Mouse (Mus musculus): ENCODE results near the gene Slc16a5.
"Not testable (repeated sequence)": the region's sequence is repeated elsewhere in the genome, so short reads cannot be mapped to it uniquely, and the experiment has no call there.

The Slc16a5 gene

DNA sequence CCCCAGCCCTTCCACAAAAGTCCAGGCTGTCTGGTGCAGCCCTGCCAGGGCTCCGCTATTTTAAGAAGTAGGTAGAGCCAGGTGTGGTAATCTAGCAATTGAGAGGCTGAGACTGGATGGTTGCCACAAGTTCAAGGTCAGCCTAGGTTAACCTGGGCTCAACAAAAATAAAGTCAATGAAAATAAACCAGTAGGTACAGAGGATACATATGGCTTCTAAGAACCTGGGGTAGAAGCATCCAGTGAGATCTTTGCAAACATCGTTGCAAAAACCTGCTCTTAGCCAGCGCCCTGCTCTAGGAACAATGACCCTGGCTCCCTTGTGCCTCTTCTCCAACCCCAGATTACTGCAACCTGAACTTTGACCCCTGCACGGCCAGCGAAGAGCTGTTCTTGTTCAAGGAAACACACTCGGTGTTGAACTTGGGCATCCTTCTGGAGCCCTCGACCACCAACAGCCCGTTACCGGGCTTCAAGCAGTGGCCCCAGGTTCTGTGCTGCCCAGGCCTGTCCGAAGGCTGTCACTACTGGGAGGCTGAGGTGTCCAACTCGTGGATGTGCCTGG, 14.9 kb upstream of the Slc16a5 start:
- DNase-seq (ENCODE audit: low spot score in 2 of 2) = no peak

DNA sequence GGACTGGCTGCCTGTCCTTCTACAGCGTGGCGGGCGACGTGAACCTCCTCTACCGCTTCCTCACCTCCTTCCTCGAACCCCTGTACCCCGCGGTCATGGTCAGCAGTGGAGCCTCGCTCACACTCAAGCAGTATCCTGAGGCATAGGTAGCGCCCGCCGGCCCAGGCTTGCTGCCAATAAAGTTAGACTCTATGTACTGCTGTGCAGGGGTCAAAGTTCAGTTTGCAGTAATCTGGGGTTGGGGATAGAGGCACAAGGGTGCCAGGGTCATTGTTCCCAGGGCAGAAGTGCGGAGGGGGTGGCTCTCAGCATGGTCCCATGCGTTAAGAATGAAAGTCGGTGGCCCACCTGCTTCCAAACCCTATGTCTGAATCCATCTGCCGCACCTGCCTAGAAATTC, 14.2 kb upstream of the Slc16a5 start:
- no peak for DNase-seq (ENCODE audit: low spot score in 2 of 2)

- DNase-seq (ENCODE audit: low spot score in 2 of 2) = no peak
These were observed 13.3 kb upstream of the Slc16a5 start for GRCm38 (mm10) chr11:115448998-115449397.

DNA sequence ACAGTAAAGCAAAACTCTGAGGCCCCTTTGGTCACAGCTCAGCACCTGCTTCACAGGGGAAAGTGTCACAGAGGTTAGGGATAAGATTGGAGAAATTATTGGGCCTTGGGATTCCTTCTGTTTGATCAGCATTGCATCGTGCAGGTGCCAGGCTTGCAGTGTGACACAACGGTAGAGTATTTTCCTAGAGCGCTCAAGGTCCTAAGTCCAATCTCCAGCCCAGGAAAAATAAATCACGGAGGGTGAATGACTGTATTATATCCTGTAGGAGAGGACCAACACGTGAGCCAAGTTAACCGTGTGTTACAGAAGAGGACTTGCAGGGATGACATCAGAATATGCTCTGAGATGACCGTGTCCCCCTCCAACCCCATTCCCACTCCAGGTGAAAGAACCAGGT, 12.1 kb upstream of the Slc16a5 start:
- no peak for DNase-seq (ENCODE audit: low spot score in 2 of 2)

DNA sequence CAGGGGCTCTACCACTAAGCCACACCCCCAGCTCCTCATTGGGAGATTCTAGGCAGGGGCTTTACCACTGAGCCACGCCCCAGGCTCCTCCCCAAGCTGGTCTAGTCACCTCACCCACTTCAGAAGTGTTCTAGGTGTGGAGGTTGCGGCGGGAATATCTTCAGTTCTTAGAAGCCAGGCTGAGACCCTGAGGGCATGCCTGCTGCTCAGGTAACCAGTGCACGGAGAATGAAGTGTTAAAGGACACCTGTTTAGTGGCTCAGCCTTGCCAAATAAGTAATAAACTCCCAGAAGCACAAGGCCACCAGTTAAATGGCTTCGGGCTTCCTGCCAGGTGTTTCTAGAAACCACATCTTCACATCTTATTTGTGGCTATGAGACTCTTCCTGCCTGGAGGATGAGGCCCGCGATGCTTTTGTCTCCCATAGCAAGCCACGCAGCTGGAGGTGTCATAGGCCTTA, 10.5 kb upstream of the Slc16a5 start:
- no peak for DNase-seq (ENCODE audit: low spot score in 2 of 2)

DNA sequence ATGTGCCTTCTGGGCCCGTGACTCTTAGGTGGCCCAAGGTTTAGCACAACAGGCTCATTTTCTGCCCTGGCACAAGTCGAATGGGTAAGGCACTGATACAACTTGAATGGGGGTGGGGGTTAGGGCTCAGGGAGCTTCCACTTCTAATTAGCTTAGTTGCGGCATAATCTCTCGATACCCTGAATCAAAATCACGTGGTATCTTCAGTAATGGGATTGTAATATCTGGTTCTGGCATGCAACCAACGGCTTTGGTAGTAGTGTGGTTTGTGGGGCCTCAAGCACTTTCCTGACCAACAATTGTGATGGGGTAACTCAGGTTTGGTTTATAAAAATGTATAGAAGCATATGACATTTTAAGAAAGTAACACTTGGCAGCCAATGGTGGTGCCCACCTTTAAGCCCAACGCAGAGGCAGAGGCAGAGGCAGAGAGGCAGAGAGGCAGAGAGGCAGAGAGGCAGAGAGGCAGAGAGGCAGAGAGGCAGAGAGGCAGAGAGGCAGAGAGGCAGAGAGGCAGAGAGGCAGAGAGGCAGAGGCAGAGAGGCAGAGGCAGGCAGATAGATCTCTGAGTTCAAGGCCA, 9.9 kb upstream of the Slc16a5 start:
- no peak for DNase-seq (ENCODE audit: low spot score in 2 of 2)

DNA sequence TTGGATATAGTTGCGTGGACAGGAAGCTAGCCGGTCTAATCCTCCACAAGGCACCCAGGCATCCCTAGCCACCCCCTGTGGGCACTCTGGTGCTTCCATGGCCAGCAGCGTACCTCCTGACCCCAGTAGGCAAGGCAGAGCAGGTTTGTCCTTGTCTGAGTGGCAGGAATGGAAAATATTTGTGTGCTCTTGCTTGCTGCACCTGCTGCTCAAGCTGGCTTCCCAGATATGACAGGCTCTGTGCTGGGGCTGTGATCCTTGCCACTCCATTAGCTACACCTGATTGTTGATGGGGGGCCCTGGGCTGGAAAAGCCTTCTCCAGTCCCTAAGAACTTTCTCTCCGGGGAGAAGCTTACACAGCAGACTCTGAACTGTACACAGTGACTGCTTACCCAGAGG, 9.0 kb upstream of the Slc16a5 start:
- no peak for DNase-seq (ENCODE audit: low spot score in 2 of 2)

GRCm38 (mm10) chr11:115454822-115455221, 7.5 kb upstream of the Slc16a5 start:
- DNase-seq (ENCODE audit: low spot score in 2 of 2) = not testable (repeated sequence)

DNA sequence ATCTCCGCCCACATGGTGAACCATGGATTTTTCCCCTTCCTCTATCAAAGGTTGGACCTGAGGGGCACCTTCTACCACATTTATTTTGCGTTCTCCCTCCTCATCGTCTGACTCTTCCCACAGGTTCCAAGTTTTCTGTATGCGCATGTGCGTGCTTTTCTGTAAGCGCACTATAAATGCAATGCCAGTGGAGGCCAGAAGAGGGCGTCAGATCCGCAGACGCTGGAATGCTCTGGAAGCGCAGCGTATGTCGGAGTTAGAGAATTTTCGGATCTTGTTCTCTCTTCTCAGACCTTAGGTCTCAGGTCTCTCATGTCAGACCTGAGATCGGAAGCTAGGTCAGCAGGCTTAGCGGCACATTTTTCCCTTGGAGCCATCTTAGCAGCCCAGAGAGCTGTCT, 6.7 kb upstream of the Slc16a5 start:
- DNase-seq (ENCODE audit: low spot score in 2 of 2) = no peak

GRCm38 (mm10) chr11:115456182-115456581, 6.1 kb upstream of the Slc16a5 start:
- DNase-seq (ENCODE audit: low spot score in 2 of 2) = no peak

DNA sequence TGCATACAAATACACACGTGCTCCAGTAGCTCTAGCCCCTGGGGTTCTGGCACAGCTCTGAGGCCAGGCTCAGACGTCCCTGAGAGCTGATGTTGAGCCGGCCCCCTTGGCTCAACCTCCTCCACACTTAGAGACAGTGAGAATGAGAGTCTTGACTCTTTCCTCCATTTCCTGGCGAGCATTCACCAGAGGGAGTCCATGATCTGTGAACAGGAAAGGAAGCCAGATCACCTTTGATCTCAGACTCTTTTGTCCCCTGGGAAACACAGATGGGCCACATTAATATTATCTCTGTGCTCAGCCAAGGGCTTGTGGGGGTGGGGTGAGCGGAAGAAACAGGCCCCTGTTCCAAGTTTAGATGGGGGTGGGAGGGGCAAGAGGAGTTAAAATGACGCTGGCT, 4.9 kb upstream of the Slc16a5 start:
- no peak for DNase-seq (ENCODE audit: low spot score in 2 of 2)

GRCm38 (mm10) chr11:115460976-115461375, 1.3 kb upstream of the Slc16a5 start:
- no peak for DNase-seq (ENCODE audit: low spot score in 2 of 2)

GRCm38 (mm10) chr11:115461846-115462242, 430 bp upstream of the Slc16a5 start:
- no peak for DNase-seq (ENCODE audit: low spot score in 2 of 2)

GRCm38 (mm10) chr11:115463397-115463796, 1.1 kb downstream of the Slc16a5 start:
- DNase-seq (ENCODE audit: low spot score in 2 of 2) = no peak

DNA sequence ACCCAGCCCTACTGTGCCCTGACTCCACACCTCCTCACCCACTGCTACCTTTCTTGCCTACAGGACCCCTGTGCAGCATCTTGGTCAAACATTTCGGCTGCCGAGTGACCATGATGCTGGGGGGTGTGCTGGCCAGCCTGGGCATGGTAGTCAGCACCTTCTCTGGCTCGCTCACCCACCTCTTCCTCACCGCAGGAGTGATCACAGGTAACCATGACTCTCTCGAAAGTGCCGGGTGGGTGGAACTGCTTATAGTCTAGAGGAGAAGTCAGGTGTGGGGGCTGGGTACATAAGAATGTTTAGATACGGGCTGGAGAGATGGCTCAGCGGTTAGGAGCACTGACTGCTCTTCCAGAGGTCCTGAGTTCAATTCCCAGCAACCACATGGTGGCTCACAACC, 2.6 kb downstream of the Slc16a5 start:
- DNase-seq (ENCODE audit: low spot score in 2 of 2) = no peak

- no peak for DNase-seq (ENCODE audit: low spot score in 2 of 2)
These were observed 4.9 kb downstream of the Slc16a5 start for GRCm38 (mm10) chr11:115467217-115467618.

- DNase-seq (ENCODE audit: low spot score in 2 of 2) = no peak
These were observed 9.9 kb downstream of the Slc16a5 start for GRCm38 (mm10) chr11:115472183-115472582.

- peak; percentile 86 to 99 for DNase-seq (ENCODE audit: low spot score in 2 of 2)
These were observed 11.5 kb downstream of the Slc16a5 start for GRCm38 (mm10) chr11:115473626-115474275.

DNA sequence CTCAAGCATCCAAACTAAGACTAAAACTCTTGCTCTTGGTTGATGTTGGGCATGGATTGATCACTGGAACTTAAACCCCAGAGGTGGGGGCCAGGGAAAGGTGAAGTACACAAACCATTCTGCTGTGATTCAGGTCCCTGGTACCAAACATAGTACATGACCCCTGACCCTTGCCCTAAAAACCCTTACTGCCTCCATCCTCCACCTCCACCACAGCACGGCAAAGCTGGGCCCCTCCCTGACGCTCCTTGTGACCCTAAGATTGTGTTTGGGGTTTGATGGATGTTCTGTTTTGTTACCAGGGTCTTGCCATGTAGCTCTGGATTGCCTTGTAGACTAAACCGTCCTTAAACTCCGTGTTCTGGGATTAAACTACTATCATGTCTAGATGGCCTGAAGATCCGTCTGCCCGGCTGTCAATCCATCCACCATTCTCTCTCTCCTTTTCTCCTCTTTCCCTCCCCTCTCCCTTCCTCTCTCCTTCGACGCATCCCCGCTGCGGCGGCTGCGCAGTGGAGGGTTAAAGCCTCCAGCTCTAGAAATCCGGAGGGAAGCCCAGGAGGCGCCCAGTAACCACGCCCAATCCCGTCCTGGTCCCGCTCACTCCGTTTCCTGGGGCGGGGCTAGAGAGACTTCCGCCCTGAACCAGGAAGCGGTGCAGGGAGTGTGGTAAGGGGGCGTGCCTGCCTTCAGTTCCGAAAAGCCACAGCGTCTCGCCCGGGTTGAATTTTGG, 12.9 kb downstream of the Slc16a5 start, which contains the start of gene Armc7:
TSS of gene Armc7 (plus strand) at position 643 of the 733 bp plus-strand sequence.
- peak; percentile 83 to 95 for DNase-seq (ENCODE audit: low spot score in 2 of 2)

GRCm38 (mm10) chr11:115475758-115476237, 13.5 kb downstream of the Slc16a5 start:
- no peak for DNase-seq (ENCODE audit: low spot score in 2 of 2)

GRCm38 (mm10) chr11:115476630-115477029, 14.4 kb downstream of the Slc16a5 start:
- DNase-seq (ENCODE audit: low spot score in 2 of 2) = not testable (repeated sequence)

- DNase-seq (ENCODE audit: low spot score in 2 of 2) = not testable (repeated sequence)
These were observed 15.1 kb downstream of the Slc16a5 start for GRCm38 (mm10) chr11:115477388-115477787.
